Mouse (Mus musculus) spleen, embryonic (tissue): ENCODE results near the gene Bbof1.

Source experiments
- CTCF ChIA-PET: fragments of 350-600 bp; sonication (Branson Sonifier 250); formaldehyde crosslinking; loops from one replicate; lab custom pipeline; 2022; lab: Charles Lee

Bbof1 gene

GRCm38 (mm10) chr12:84462856-84463255, 54.0 kb downstream of the Bbof1 start:
- CTCF ChIA-PET: no interaction called here

GRCm38 (mm10) chr12:84468701-84469100, 59.8 kb downstream of the Bbof1 start:
- CTCF ChIA-PET: interaction anchor here (0.6 kb wide), 1 partner anchor 898 kb away, joined by 3 read pairs; no protein-coding TSS in a partner anchor

GRCm38 (mm10) chr12:84478937-84479336, 70.1 kb downstream of the Bbof1 start:
- CTCF ChIA-PET: interaction anchor here (0.8 kb wide), 1 partner anchor 111 kb away, joined by 3 read pairs; no protein-coding TSS in a partner anchor

- CTCF ChIA-PET: no interaction called here
Observed at GRCm38 (mm10) chr12:84481251-84481650, 72.4 kb downstream of the Bbof1 start.

GRCm38 (mm10) chr12:84482778-84483585, 74.1 kb downstream of the Bbof1 start:
- CTCF ChIA-PET: interaction anchor here (0.6 kb wide), 1 partner anchor 836 kb away, joined by 3 read pairs; no protein-coding TSS in a partner anchor

GRCm38 (mm10) chr12:84487324-84488056, 78.6 kb downstream of the Bbof1 start:
- CTCF ChIA-PET: no interaction called here
